Mouse (Mus musculus): ENCODE measurements around the gene Acbd5.

DNA sequence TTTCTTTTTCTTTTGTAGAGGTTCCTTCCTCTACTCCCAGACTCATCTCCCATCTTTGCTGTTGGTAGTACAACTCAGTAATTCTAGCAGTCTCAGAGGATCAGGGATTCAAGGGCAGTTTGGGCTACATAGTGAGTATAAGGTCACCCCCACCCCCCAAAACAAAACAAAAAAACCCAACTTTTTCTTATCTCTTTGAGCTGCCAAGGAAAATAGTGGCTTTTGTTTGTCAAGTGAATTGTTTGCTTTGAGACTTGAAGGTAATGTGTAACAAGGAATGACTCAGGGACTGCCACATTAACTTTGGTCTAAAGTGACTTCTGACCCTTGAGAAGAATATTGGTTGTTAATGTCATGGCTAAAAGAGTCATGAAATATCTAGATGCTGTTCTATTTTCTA, 7.9 kb downstream of the Acbd5 start:
- TF ChIP-seq POLR2A (IDR thresholded peaks at IDR 0.05; ENCODE audit: borderline replicate concordance, insufficient read depth, low read length) (no peak), CTCF (IDR thresholded peaks at IDR 0.05; ENCODE audit: borderline replicate concordance, insufficient read depth, low read depth, low read length) (no peak)
